Mouse (Mus musculus) kidney, postnatal 0 days (tissue): Measurements from ENCODE around the gene Ano3. TPM values are rescaled to one million over a fixed set of nuclear protein-coding genes. Genes with fewer than 3 reads are reported as not detected.

Experiments
- ATAC-seq: fragments of 200-750 bp; cut with Nextera tagmentation; replicated peaks from 2 replicates; pipeline ENCODE4 v1.8.0; 2017; ENCODE audit warnings: low read depth, moderate number of reproducible peaks, moderate TSS enrichment, moderate library complexity; ENCODE audit not compliant: low FRiP score
- DNase-seq: peaks from one replicate; pipeline ENCODE4 v3.0.0-alpha.2; 2016; ENCODE audit warnings: low spot score
- H3K27ac ChIP-seq: fragments of 300-500 bp; sonication (generic); 2 replicates; pipeline ENCODE4 v1.5.1; 2014; ENCODE audit warnings: mild to moderate bottlenecking
- H3K27me3 ChIP-seq: fragments of 300-500 bp; sonication (generic); 2 replicates; pipeline ENCODE4 v1.6.1; 2014; ENCODE audit warnings: low read length, mixed read lengths; ENCODE audit not compliant: insufficient read depth
- H3K36me3 ChIP-seq: fragments of 300-500 bp; sonication (generic); 2 replicates; pipeline ENCODE4 v1.6.1; 2014; ENCODE audit warnings: low read length, mixed read lengths; ENCODE audit not compliant: insufficient read depth
- H3K4me1 ChIP-seq: fragments of 300-500 bp; sonication (generic); replicated peaks from 2 replicates; pipeline ENCODE4 v1.6.1; 2014; ENCODE audit warnings: antibody characterized with exemption, low read length, mixed read lengths; ENCODE audit not compliant: insufficient read depth
- H3K4me2 ChIP-seq: fragments of 300-500 bp; sonication (generic); 2 replicates; pipeline ENCODE4 v1.6.1; 2014; ENCODE audit warnings: mild to moderate bottlenecking, low read length, moderate library complexity, mixed read lengths
- H3K4me3 ChIP-seq: fragments of 300-500 bp; sonication (generic); replicated peaks from 2 replicates; pipeline ENCODE4 v1.5.1; 2014; ENCODE audit warnings: low read depth, low read length
- H3K9ac ChIP-seq: fragments of 300-500 bp; sonication (generic); 2 replicates; pipeline ENCODE4 v1.6.1; 2014; ENCODE audit warnings: low read depth, low read length
- H3K9me3 ChIP-seq: fragments of 300-500 bp; sonication (generic); replicated peaks from 2 replicates; pipeline ENCODE4 v1.6.1; 2016; ENCODE audit warnings: low read length, inconsistent platforms, mixed read lengths
- CTCF ChIP-seq: IDR thresholded peaks from 2 replicates; pipeline ENCODE4 v1.5.1; 2016; ENCODE audit warnings: antibody characterized with exemption, low read depth, mild to moderate bottlenecking, moderate library complexity
- WGBS: fragments of 180-500 bp; shearing (Covaris S2); extraction: QIAGEN DNeasy Blood & Tissue Kit; methylation state at CpG from one replicate; pipeline ENCODE4 v1.1.7; 2014; 5-methylcytosine and 5-hydroxymethylcytosine counted together
- polyA plus RNA-seq: library from polyadenylated mRNA; unstranded; fragments of >200 nt; fragmentation: Nextera tagmentation; extraction: Ambion mirVana; gene quantifications from 2 replicates; pipeline ENCODE4 v1.2.1, GENCODE M21; 2015

The Ano3 gene
- polyA plus RNA-seq, 1 experiment from 2014 or later: 0.57 TPM

GRCm38 (mm10) chr2:110726106-110726505 lies 224.6 kb downstream of the Ano3 start:
- Histone ChIP-seq H3K27ac (no peak overlapping the region), H3K9me3 (no peaks in the 10 kb centered on the region), H3K9ac (no peak overlapping the region), H3K4me1 (no peaks in the 10 kb centered on the region), H3K4me3 (no peak overlapping the region), H3K4me2 (no peak overlapping the region), H3K27me3 (no peaks in the 10 kb centered on the region), H3K36me3 (no peaks in the 10 kb centered on the region)
- no peak for TF ChIP-seq CTCF
- DNase-seq (no peak), ATAC-seq (no peak)

- Histone ChIP-seq H3K36me3 (no peaks in the 10 kb centered on the region), H3K4me2 (no peak overlapping the region), H3K9ac (no peak overlapping the region), H3K4me3 (no peak overlapping the region), H3K9me3 (no peaks in the 10 kb centered on the region), H3K27me3 (no peaks in the 10 kb centered on the region), H3K27ac (no peak overlapping the region), H3K4me1 (no peaks in the 10 kb centered on the region)
- ATAC-seq (no peak), DNase-seq (no peak)
- 86% methylated on average over 1 of the region's 1 CpGs for WGBS
- TF ChIP-seq CTCF: no peak
Observed at GRCm38 (mm10) chr2:110722208-110722607, 228.5 kb downstream of the Ano3 start.

- no peaks in the 10 kb centered on the region for H3K4me1 ChIP-seq
- no peaks in the 10 kb centered on the region for H3K36me3 ChIP-seq
- no peak within 1 kb of the TSS for H3K9ac ChIP-seq
- H3K4me3 ChIP-seq: no peak within 1 kb of the TSS
- no peaks in the 10 kb centered on the region for H3K9me3 ChIP-seq
- H3K27ac ChIP-seq: no peak within 1 kb of the TSS
- H3K4me2 ChIP-seq: no peak within 1 kb of the TSS
- WGBS: 55% methylated on average over 3 of the region's 3 CpGs
- DNase-seq: no peak
- TF ChIP-seq CTCF: no peak
- no peaks in the 10 kb centered on the region for H3K27me3 ChIP-seq
- ATAC-seq: no peak
Observed at GRCm38 (mm10) chr2:110721290-110721753, 229.4 kb downstream of the Ano3 start, which contains the start of gene Muc15. TSS of gene Muc15 (plus strand) at chr2:110721340.

- DNase-seq: no peak
- no peak for ATAC-seq
- TF ChIP-seq CTCF: no peak
- Histone ChIP-seq H3K4me2 (no peak overlapping the region), H3K27me3 (no peaks in the 10 kb centered on the region), H3K4me3 (no peak overlapping the region), H3K9ac (no peak overlapping the region), H3K4me1 (no peaks in the 10 kb centered on the region), H3K27ac (no peak overlapping the region), H3K9me3 (no peaks in the 10 kb centered on the region), H3K36me3 (no peaks in the 10 kb centered on the region)
Observed at GRCm38 (mm10) chr2:110719051-110719450, 231.7 kb downstream of the Ano3 start.

- Histone ChIP-seq H3K27me3 (no peaks in the 10 kb centered on the region), H3K9me3 (no peaks in the 10 kb centered on the region), H3K36me3 (no peaks in the 10 kb centered on the region), H3K4me2 (no peak overlapping the region), H3K4me3 (no peak overlapping the region), H3K27ac (no peak overlapping the region), H3K9ac (no peak overlapping the region), H3K4me1 (no peaks in the 10 kb centered on the region)
- ATAC-seq (no peak), DNase-seq (no peak)
- no peak for TF ChIP-seq CTCF
- WGBS: 70% methylated on average over 10 of the region's 10 CpGs
Observed at GRCm38 (mm10) chr2:110710055-110710720, 240.5 kb downstream of the Ano3 start.

GRCm38 (mm10) chr2:110709436-110709835 lies 241.3 kb downstream of the Ano3 start:
- DNase-seq: no peak
- Histone ChIP-seq H3K4me3 (no peak overlapping the region), H3K36me3 (no peaks in the 10 kb centered on the region), H3K27ac (no peak overlapping the region), H3K9ac (no peak overlapping the region), H3K4me2 (no peak overlapping the region), H3K4me1 (no peaks in the 10 kb centered on the region), H3K9me3 (no peaks in the 10 kb centered on the region), H3K27me3 (no peaks in the 10 kb centered on the region)
- TF ChIP-seq CTCF: no peak
- WGBS: 93% methylated on average over 3 of the region's 3 CpGs
- ATAC-seq: no peak
